Mouse (Mus musculus): ENCODE data around the gene Eif2ak1. TPM values are rescaled to one million over a fixed set of nuclear protein-coding genes. Genes with fewer than 3 reads are reported as not detected.
A peak's percentile ranks its signal among the peaks of the same experiment; 100 is the strongest.
"Not testable (repeated sequence)": the region's sequence is repeated elsewhere in the genome, so short reads cannot be mapped to it uniquely, and the experiment has no call there.

Gene Eif2ak1
- total RNA-seq (2021) = 10 to 100 TPM; 21.9 to 24.8 TPM
- long read RNA-seq, experiment 1, full-length matches to known transcripts = 22 of 28 reads
- long read RNA-seq, experiment 1, partial matches to known transcripts = 2 of 28 reads
- long read RNA-seq, experiment 1, other reads (novel, unspliced or antisense) = 4 of 28 reads
- long read RNA-seq, experiment 2, full-length matches to known transcripts = 19 of 29 reads
- long read RNA-seq, experiment 2, partial matches to known transcripts = 3 of 29 reads
- long read RNA-seq, experiment 2, other reads (novel, unspliced or antisense) = 7 of 29 reads

DNA sequence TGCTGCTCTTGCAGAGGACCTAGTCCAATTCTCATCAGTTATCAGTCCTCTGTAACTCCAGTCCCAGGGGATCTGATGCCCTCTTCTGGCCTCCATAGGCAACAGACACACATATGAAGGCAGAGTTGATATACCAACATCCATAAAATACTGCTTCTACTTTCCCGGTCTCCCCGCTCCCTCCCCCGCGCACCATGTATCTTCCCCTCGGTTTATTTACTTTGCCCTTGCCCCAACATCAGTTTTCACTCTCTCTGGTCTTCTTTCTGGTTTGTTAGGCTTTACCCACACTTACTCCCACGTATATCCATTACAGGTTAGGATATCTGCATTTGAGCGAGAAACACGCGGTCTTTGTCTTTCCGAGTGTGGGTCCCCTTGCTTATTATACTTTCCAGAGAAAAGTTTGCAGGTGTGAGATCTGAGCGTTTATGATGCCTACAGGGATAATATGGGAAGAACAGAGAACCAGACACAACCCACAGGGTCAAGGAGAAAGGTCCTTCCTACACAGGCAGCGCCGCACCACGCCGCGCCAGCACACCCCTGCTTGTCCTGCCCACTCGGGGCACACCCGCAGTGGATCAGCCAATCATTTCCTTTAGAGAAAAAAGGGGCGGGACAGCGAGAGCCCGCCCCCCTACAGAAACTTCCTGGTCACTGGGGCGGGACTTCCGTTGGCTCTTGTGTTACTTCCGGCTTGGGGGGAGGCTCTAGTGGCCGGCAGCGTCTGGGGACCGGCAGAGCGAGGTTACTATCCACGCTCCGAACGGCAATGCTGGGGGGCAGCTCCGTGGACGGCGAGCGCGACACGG lies at the start of gene Eif2ak1:
TSS of gene Eif2ak1 (plus strand) at position 673 of the 815 bp plus-strand sequence.
- intact Hi-C loops (cut with DNase I) = no loop called here
- peak; percentile 81 to 91 for DNase-seq

DNA sequence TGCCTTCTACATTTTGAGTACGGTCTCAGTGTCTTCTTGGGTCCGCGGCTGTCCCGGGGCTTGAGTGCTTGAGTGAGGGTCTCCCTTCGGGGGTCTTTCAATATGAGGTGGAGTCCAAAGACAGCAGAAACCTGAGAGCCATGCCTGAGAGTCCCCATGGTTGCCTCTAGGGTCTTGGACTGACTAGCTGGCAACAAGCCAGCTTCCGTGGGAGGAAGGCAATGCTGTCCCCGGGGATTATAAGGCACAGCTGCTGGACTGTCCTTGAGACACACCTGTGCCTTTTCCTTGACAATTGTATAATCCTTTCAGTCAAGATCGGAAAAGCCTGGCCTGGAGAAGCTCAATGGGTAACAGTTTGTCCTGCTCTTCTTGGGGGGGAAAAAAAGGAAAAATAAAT lies 35.6 kb upstream of the Eif2ak1 start:
- intact Hi-C loops (cut with DNase I) = no loop called here
- no peak for DNase-seq

DNA sequence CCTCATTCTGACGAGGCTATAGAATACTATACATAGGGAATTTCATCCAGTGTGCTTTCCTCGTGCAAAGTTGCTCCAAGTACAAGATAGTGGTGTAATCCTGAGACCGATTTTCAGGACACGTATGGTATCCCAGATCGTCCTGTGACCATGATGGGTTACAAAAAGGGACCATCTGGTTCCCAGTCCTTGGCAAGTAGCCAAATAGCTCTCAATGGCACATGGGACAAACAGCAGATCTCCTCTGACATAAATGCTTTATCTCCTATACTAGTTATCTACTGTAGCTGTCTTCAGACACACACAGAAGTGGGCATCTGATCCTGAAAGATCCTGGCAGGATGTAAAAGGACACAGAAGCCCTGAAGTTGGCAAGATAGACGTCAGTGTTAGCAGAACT lies 32.2 kb upstream of the Eif2ak1 start:
- DNase-seq = no peak
- intact Hi-C loops (cut with DNase I) = no loop called here

DNA sequence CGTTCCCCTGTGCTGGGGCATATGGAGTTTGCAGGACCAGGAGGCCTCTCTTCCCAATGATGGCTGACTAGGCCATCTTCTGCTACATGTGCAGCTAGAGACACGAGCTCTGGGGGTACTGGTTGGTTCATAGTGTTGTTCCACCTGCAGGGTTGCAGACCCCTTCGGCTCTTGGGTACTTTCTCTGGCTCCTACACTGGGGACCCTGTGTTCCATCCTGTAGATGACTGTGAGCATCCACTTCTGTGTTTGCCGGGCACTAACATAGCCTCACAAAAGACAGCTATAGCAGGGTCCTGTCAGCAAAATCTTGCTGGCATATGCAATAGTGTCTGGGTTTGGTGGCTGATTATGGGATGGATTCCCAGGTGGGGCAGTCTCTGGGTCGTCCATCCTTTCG lies 16.4 kb upstream of the Eif2ak1 start:
- intact Hi-C loops (cut with DNase I); DNase-seq: not testable (repeated sequence)

DNA sequence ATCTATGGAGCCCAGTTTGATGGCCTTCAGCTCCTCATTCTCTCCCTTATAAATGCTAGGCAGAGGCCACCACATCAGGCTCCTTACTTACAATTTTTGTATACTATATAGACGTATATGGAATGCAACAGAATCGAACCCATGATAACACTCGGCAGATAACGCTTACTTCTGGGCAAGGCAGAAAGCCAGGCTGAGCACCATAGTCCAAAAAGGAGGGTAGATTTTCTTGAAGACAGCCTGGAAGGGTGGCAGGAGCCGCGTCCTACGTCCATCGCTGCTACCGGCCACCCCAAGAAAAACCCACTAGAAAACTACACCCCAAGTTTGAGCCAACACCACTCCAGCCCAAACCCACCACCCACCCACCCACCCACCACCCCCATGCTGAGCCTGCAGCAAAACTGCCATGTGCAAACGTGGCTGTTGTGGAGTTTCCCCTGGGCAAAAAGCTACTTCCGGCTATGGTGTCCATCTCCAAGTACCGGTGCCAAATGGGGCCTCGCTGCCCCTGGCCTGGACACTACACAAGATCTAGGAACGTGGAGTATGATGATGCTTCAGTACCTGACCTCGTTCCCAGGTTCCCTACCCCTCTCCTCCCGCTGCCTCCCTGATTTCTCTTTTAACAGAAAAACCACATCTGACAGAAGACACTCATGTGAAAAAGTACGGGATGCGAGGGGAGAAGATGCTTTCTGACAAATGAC lies 13.4 kb upstream of the Eif2ak1 start:
- no peak for DNase-seq
- intact Hi-C loops (cut with DNase I) = no loop called here

DNA sequence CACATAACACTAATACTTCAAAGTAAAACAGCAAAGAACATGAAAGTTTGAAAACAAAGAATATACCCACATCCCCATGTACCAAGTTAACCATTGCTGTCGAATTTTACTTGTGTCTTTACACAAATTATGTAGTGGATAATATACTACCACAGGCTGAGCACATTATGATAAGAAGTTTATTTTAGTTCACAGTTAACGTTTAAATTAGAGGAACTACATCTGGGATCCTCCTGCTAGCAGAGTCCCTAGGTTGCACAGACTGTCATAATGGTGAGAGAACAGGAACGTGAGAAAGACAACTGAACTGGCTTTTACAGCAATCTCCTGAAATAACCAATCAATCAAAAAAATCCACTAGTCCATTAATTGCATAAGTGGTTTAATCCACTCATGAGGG lies 10.3 kb upstream of the Eif2ak1 start:
- no peak for DNase-seq
- intact Hi-C loops (cut with DNase I) = no loop called here

DNA sequence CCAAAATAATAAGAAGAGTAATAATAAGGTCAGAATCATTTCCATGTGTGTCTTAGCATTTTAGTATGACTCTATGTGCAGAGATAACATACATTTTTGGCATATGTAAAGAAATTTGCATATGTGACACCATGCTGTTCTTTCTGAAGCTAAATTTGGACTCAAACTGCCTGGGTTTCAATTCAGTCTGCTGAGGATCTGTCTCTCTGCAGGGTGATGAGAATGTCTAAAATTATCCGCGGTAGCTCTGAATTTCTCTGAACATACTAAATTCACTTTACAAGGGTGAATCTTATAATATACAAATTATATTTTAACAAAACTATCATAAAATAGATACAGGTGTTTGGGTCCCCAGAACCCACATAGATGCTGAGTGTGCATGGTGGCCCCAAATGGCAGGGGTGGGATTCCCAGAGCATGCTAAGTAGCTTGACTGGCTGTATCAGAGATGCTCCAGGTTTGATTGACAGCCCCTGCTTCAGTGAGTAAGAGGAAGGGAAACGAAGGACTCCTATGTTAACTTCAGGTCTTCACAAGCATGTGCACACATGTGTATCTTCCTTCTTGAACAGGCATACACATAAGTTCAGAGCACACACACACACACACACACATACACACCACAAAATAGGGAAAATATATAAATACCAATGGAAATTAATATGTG lies 8.0 kb upstream of the Eif2ak1 start:
- intact Hi-C loops (cut with DNase I) = no loop called here
- DNase-seq = no peak

DNA sequence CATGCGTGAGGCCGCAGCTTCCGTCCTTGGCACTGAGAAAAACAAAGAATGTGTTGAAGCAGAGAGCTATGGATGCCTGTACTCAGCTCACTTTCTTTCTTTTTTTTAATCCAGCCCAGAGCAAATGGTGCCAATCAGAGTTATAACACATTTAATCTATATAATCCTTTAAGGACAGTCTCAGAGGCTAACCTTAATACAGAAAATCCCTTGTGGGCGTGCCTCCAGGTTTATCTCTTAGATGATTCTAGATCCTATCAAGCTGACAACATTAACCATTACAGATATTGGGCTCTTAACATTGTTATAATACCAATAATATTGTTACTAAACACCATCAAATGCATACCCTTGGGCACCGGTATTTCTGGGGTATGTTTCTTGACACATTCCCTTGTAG lies 5.9 kb upstream of the Eif2ak1 start:
- intact Hi-C loops (cut with DNase I) = no loop called here
- DNase-seq = no peak

DNA sequence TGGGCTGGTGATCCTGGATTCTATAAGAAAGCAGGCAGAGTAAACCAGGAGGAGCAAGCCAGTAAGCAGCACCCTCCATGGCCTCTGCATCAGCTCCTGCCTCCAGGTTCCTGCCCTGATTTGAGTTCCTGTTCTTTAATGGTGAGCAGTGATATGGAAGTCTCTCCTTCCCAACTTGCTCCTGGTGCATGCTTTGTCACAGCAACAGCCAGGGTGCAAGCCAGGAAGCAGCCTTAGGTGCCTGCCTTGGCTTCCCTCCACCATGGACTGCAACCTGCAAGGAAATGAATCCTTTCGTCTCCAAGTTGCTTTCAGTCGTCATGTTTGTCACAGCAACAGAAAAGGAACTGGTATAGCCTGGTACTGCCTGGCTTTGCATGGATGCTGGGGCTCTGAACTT lies 3.0 kb upstream of the Eif2ak1 start:
- intact Hi-C loops (cut with DNase I) = no loop called here
- DNase-seq = no peak

DNA sequence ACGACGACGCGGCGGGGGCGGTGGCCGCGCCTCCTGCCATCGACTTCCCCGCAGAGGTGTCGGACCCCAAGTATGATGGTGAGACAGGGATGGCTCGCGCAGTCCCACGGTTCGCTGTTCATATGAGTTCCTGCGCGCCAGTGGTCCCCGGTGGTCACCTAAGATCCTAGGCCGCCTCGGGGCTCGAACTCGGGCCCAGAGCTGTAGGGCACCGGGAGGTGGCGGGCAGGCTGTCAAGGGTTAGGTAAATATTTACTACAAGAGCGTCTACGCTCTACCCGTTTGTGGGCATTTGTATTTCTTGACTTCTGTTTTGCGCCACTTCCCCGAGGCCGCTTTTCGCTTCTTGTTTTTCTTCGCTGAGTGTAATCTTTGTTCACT lies 333 bp downstream of the Eif2ak1 start:
- intact Hi-C loops (cut with DNase I) = no loop called here
- no peak for DNase-seq

DNA sequence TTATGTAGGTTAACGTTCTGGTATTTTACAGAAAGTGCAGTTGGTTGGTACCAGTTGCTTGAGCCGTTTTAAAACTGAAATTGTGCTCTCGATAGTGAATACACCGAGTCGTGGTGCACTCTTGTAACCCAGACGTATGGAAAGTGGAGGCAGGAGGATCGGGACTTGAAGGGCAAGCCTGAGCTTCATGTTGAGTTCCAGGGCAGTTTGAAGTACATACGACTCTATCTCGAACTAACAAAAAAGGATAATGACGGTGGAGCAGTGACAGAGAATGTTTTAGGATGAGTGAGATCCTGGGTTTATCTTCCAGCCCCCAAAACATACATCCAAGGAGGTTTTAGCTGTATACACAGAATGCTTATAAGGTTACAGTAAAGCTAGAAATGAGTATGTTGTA lies 873 bp downstream of the Eif2ak1 start:
- DNase-seq = no peak
- intact Hi-C loops (cut with DNase I) = no loop called here

DNA sequence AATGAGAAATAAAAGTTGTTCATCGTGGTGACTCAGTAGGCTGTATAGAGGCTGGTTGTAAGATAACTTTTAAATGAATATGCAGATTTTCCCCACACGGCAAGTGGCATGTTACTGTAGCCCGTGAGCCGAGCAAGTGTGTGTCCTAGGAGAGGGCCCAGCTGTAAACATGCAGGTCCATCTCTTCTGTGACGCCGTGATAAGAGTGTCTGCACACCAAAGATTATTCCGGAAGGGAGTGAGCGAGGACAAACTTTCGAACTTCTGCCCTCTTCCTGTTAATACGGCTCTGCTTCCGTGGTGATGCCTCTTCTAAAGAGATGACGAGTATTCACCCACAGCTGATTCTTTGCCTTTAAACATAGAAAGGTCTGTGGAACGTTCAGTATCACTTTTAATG lies 1.4 kb downstream of the Eif2ak1 start:
- intact Hi-C loops (cut with DNase I) = no loop called here

DNA sequence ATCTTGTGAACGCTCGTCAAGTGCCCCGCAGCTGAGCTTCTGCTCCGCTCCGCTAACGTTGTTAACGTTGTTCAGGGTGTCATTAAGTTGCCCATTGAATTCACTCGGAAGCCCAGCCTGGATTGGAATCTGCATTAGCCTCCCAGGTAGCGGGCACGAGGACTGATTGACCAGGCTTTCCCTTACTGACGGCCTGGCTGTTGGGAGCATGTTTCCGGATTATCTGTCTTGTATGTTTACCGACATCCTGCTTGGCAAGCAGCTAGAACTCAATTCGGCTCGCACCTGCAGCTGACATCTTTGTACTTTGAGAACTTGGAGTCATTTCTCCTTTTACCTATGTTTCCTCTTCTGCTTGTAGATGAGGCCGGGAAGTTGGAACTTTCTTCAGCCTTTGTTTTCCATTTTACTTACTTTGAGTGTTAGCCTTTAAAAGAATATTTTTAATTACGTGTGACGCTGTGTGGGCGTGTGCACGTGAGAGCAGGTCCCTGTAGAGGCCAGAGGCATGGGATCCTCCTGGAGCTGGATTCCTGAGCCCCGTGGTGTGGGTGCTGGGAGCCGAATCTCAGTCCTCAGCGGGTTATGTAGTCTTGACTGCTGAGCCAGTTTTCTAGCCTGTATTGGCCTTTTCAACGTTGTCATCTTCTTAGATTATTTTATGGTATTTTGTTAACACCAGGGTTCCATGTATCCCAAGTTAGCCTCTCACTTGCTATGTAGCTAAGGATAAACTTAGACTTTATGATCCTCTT lies 2.5 kb downstream of the Eif2ak1 start:
- DNase-seq = no peak
- intact Hi-C loops (cut with DNase I) = no loop called here

More for the DNA sequence above, 1.4 kb downstream of the Eif2ak1 start:
- DNase-seq = no peak

DNA sequence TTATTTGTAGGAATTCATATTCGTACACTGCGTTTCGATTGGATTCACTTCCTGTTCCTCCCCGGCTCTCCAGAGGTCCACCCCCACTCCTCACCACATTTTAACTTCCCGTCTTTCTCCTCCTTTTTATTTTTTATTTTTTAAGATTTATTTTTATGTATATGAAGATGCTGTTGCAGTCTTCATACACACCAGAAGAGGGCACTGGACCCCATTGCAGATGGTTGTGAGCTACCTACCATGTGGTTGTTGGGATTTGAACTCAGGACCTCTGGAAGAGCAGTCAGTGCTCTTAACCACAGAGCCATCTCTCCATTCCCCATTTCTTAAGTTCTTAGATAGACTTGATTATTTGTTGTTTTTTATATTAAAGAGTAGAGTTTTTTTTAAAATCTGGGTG lies 3.2 kb downstream of the Eif2ak1 start:
- intact Hi-C loops (cut with DNase I) = no loop called here
- DNase-seq = no peak

DNA sequence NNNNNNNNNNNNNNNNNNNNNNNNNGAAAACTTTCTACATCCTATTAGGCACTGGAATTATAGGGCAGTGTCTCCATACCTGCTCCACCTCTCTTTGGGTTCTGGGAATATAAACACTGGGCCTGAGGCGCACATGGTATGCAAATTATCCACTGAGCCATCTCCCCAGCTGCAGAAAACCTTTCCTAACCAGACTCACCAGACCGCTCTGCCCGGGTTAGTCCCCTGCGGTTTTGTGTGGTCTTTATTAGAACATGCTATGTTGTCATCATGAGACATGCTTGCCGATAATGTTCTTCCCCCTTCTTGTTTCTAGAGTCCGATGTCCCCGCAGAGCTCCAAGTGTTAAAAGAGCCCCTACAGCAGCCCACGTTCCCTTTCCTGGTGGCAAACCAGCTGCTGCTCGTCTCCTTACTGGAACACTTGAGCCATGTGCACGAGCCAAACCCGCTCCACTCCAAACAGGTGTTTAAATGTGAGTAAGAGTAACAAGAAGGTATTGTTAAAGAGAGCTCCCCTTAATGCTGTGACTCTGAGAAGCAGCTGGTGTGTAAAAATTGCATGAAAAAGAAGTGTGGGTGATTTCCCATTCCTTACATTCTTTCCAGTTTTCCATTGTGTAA lies 54.1 kb downstream of the Eif2ak1 start:
- intact Hi-C loops (cut with DNase I) = no loop called here
- DNase-seq = no peak

DNA sequence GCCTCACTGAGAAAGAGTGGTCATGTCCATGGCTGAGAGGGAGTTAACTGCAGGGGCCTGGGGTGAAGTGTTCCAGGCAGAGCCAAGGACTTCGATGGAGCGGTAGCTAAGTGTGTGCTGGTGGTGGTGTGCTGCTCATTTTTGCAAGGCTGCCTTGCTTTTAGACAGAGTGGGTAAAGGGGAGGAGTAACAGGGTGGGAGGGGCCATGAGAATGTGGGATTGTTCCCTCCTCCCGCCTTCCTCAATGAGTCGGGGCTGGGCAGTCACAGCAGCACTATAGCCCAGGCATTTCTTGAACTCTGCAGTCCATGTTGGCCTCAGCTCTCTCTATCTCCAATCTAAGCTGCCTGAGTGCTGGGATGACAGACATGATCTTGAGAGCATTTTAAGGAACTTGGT lies 57.0 kb downstream of the Eif2ak1 start:
- intact Hi-C loops (cut with DNase I) = no loop called here
- DNase-seq = no peak

DNA sequence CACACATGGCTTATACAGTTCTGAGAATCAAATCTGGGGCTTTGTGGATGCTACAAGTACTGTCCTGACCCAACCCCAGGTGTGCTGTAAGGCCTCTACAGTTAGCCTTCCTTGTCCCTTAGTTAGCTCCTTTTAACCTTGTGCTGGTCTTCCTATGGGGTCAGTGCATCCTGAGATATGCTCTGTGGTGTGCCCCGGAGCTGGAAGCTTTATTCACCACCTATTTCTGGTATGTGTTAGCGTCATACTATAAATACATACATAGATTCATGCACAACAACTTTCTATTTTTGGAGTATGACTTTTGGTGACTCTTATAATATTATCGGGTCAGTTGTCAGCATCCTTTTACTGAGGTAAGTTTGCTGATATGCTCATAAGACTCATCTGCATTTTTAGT lies 67.7 kb downstream of the Eif2ak1 start:
- intact Hi-C loops (cut with DNase I) = no loop called here
- no peak for DNase-seq

DNA sequence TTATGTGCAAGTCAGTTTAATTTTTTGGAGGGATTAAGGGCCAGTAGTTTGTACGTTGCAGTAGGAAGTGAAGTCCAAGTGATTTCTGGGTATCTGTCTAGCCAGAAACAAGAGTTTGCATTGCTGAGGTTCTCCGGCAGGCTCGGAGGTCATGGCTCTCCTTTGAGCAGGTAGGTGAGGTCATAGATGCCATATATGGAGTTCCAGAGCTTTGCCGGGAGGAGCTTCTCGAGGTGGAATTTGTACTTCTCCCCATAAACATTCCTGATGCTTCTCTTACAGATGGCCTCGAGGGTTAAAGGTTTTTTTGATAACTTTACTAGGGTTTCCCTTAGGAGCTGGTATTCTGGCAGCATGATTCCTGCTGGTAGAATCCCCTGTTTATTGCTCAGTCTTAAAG lies 73.2 kb downstream of the Eif2ak1 start:
- no peak for DNase-seq
- intact Hi-C loops (cut with DNase I) = no loop called here

DNA sequence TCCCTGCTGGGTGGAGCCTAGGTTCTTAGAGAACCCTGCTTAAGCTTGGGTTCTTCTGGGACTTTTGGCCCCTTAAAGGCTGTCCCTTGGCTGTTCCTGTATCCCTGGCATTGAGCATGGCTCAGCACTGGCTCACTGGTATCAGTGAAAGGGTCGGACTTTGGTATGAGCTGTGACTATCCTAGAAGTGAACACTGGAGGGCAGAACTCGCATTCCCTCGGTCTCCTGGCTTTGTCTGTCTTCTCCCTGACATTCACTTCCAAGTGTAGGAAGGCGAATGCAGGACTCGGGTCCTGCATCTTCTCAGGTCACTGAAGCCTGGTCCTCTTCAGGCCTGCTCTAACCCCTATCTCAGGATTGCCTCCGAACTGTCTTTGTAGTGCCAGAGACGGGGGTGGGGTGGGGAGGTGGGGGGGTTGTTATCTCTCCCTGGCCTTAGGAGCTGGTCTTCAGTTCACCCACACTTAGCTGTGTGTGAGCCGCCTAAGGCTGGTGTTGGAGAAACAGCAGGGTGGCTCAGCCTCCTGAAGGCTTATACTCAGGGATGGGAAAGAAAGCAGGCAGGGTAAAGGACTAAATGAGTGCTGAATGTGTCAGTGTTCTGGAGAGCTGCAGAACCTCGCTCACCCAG lies 74.8 kb downstream of the Eif2ak1 start:
- DNase-seq = no peak
- intact Hi-C loops (cut with DNase I) = loop anchor here (2.0 kb wide), 1 partner anchor 24 kb away; no protein-coding TSS in a partner anchor
